Mouse (Mus musculus) MN1 (cell line): ENCODE data around the gene Olfr683.
"Not testable (repeated sequence)": the region's sequence is repeated elsewhere in the genome, so short reads cannot be mapped to it uniquely, and the experiment has no call there.

Source experiments
- DNase-seq: peaks from one replicate; pipeline ENCODE4 v3.0.0-alpha.2; 2016; ENCODE audit warnings: low spot score

Gene Olfr683

DNA sequence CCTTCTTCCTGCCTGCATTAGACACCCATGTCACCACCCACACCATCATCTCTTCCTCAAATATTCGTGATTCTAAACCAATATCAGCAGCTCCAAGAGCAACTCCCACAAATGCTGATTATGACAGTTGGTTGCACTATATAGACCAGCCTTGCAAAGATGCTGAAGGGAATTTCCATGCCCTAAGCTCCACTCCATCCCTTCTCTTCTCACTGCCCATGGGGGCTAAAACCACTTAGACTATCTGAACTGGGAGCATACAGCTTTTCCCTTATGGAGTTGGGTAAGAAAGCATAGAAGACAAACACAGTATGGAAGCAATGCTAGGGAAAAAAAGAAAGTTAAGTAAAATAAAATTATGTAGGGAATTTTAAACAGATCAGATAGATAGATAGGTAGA, at the start of gene Olfr683:
Gene Olfr683 (minus strand): TSS at position 101 of the 400 bp plus-strand sequence.
- DNase-seq, result no peak

GRCm38 (mm10) chr7:105185912-105186311, 39.1 kb upstream of the Olfr683 start, which contains the start of gene Olfr685:
Olfr685 (minus strand) TSS chr7:105186012.
- DNase-seq, result no peak

DNA sequence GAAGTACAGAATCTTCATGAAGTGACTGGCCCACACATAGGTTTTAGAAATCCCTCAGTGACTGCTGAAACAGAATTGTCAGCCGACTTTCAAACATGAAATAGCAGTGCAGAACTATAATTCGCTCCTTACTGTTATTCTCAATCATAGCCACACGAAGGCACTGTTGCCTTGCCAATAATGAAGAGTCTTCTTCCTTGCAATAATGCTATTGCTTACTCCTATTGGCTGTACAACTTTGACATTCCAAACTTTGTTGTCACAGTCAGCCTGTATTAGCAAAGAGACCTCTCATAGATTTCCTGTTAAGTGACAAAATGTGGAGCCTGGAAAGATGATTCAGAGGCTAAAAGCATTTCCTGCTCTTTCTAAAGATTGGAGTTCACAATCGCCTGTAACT, 24.0 kb upstream of the Olfr683 start:
- no peak for DNase-seq

GRCm38 (mm10) chr7:105163553-105163952, 16.7 kb upstream of the Olfr683 start, which contains the start of gene Olfr684:
Olfr684 (minus strand) TSS chr7:105163653.
- DNase-seq, result no peak

DNA sequence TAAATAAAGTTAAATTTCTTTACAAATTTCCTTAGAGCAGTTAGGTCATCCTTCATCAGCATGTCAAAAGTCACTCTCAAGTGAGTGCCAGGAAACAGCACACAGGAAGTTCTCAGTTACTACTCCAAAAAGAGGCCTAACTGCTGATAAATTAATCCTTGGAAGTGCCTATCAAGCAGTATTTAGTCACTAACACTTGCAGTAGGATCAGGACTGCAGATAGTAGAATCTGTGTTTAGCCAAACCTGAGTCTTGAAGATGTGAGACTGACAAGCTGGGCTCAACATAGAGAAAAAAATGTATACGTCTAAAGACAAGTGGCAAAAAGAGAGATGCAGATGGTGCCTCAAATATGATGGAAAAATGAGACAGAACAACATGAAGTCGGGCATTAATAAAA, 5.5 kb downstream of the Olfr683 start:
- no peak for DNase-seq

GRCm38 (mm10) chr7:105116536-105116935, 30.3 kb downstream of the Olfr683 start, which contains the start of gene Olfr681:
Olfr681 (plus strand) TSS chr7:105116836.
- no peak for DNase-seq

GRCm38 (mm10) chr7:105092717-105093116, 54.1 kb downstream of the Olfr683 start, which contains the start of gene Olfr680-ps1:
Olfr680-ps1 (minus strand) TSS chr7:105092817.
- not testable (repeated sequence) for DNase-seq
